Mouse (Mus musculus): ENCODE results near the gene Pafah1b1.

The Pafah1b1 gene

DNA sequence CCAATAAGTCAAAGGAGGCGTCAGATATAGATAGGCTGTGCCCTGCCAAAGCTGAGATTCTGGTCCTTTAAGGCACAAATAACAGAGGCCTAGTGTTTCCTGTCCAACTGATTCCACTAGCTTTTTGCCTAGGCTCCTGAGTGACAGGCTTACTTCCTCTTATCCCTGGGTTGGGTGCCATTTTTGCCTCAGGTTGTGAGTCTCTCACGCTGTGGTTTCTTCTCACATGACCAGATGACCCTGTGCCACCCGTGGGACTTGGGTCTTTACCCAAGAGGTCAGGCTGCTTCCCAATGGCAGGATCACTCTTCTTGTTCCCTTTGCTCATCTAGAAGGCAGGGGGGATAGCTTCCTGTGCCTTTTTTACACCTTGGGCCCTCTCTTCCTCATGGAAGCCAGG lies 60.2 kb downstream of the Pafah1b1 start:
- no peak for DNase-seq (ENCODE audit: low spot score in 2 of 2)

DNA sequence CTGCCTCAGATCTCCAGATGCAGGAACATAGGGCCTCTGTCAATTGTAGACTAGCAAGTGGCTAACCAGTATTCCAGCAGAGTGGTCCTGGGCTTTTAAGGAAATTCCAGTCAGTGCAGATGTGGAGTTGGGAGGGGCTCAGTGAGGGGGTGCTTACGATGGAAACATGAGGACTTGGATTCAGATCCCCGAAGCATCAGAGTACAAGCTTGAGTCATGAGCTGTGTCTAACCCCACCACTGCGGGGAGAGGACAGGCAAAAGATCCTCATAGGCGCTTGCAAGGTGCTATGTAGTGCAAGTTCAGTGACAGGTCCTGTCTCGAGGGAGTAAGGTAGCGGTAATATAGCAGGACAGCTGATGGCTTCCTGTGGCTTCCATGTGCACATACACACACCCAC lies 62.2 kb downstream of the Pafah1b1 start:
- no peak for DNase-seq (ENCODE audit: low spot score in 2 of 2)

DNA sequence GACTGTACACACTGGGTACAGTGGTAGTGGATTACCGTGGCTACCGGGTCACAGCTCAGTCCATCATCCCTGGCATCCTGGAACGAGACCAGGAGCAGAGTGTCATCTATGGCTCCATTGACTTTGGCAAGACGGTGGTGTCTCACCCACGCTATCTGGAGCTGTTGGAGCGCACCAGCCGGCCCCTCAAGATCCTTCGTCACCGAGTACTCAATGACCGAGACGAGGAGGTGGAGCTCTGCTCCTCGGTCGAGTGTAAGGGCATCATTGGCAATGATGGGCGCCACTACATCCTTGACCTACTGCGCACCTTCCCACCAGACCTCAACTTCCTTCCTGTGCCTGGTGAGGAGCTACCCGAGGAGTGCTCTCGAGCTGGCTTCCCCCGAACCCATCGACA lies 62.8 kb downstream of the Pafah1b1 start:
- no peak for DNase-seq (ENCODE audit: low spot score in 2 of 2)

DNA sequence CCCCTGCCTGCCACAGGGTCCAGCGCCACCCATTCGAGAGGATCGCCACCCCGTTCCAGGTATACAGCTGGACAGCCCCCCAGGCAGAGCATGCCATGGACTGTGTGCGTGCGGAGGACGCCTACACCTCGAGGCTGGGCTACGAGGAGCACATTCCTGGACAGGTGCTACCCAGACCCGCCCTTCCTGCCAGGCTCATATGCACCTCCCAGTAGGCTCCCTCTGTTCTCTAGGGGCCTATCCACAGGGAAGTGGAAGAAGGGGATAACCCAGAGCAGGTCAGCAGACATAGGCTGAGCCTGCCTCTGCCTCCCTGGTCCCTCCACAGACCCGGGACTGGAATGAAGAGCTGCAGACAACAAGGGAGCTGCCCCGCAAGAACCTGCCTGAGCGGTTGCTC lies 64.1 kb downstream of the Pafah1b1 start:
- peak in 1 of 2 experiments; percentile 13 for DNase-seq (ENCODE audit: low spot score in 2 of 2)

DNA sequence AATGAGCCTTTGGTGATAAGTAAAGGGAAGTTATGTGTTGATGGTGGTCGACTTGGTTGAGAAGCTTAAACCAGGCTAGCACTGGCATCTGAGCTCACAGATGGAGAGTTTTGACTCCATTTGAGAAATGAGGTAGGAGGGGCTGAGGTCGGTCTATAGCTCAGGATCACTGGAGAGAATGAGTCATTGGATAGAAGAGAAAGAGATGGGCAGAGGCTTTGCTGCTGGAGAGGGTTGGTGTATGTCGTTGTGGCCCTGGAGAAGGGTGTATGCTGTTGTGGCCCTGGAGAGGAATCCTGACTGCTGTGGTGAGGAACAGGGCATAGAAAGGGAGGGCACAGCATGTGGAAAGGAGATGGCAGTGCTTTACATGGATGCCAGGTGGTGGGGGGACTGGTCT lies 68.5 kb downstream of the Pafah1b1 start:
- no peak for DNase-seq (ENCODE audit: low spot score in 2 of 2)

DNA sequence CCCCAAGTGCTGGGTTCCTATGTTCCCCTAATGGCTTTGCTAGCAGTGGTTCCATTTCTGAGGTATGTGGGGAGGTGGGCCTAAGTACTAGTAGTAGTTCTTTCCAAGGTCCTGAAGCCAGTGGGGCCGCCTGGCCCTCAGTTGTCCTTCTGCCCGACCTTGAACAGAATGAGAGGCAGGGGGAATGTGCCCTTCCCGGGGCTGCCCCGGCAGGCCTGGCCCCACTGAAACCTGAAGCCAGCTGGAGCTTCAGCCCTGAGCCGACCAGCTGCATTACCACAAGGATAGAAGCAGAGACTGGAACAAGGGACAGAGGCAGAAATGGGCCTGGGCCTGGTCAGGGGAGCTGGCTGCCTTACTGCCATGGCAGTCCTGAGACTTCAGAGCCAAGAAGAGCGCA lies 71.1 kb downstream of the Pafah1b1 start:
- DNase-seq (ENCODE audit: low spot score in 2 of 2): no peak

DNA sequence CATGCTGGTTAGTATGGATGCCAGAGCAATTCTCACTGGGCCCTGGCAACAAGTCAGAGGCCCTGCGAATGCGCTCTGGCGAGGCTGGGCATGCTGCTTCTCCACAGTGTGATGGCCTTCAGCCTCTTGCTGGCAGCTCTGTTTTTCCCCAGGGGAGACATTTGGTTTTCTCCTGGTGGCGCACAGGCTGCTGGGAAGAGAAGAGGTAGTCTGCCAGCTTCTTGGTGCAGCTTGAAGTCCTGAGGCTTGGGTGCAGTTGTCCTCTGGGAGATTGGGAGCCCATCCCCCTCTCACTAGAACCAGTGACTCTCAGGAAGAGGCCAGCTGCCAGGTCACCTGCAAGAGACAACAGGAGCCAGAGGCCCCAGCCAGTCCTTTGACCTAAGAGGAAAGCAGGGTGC lies 71.7 kb downstream of the Pafah1b1 start:
- no peak for DNase-seq (ENCODE audit: low spot score in 2 of 2)

DNA sequence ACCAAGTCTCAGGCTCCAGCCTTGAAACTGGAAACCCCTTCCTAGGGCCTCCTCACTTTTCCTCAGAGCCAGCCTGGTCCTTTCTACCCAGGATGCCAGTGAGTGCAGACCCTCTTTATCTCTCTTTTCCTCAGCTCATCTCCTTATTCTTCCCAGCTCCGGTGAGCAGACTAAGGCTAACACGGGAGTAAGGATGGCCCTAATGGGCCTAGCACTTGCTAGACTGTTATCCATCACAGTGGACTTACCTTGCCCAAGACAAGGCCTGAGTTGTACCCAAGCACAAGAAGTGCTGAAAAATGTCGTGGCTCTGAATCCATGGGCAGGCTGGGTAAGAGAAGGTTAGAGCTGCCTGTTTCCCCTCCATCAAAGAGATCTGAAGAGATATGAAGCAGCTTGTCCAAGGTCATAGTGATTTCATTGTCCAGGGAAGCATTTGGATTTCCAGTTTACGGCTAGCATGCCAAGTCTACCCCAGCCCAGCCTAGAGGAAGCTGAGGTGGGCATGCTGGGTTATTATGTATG lies 73.8 kb downstream of the Pafah1b1 start:
- no peak for DNase-seq (ENCODE audit: low spot score in 2 of 2)

DNA sequence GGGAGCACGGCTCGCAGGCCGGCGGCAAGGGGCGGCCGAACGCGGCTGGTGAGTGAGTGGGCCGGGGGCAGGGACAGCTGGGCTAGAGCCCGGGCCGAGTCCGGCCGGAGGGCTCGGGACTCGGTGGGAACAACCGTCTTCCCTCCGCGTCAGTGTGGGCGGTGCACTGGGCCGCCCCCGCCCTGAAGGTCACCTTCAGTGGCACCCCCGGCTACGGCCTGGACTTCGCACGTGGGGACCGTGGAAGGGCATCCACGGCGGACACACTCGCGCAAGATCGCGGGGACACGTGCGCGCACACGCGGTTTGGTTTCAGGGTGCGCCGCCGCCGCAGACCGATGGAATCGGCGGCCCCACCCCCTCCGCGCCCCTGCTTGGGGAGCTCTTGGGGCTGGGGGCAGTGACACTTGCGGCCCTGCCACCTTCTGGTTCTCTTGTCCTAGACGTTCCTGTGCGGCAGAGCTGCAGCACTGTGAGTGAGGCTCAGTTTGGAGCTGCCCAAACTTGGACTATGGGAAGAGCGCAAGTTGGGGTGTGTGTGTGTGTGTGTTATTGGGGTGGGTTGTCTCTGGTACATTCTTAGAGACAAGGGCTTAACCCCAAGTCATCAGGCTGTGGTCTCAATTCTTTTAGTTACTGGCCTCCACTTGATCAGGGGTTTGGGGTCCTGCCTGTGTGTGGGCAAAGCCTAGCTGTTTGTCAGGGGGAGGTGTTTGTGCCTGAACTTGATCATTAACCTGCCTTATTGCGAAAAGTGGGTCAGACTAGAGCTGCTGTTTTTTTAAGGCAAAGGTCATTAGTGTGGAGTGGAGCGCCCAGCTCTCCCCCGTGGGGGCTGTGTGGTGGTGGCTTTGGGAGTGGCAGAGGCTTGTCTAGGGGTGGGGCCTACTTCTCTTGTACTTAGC lies 74.6 kb downstream of the Pafah1b1 start:
- DNase-seq (ENCODE audit: low spot score in 2 of 2): no peak

DNA sequence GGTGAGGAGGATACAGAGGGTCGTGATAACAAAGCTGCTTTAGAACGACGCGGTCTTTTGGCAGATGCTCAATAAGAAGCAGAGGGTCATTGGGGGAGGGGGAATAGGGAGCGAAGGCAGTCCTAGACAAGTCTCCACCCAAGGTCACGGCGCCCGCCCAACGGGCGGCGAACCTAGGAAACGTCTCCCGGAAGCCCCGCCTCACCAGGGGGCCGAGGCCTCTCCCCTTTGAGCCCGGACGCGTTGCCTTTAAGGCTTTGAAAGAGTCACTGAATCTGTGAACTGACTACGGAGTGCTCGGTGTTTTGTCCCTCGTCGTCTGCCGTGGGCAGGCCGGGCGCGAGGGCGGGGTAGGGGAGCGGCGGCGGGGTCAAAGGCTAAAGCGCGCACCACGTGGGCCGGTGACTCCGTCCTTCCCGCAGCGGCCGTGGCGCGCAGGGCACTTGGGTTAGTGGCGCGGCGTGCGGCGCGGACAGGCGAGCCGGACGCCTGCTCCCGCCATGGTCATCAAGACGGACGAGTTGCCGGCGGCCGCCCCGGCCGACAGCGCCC lies 75.3 kb downstream of the Pafah1b1 start, which contains the start of gene Cluh:
TSS of gene Cluh (plus strand) at position 401 of the 552 bp plus-strand sequence.
- peak; percentile 94 to 97 for DNase-seq (ENCODE audit: low spot score in 2 of 2)

DNA sequence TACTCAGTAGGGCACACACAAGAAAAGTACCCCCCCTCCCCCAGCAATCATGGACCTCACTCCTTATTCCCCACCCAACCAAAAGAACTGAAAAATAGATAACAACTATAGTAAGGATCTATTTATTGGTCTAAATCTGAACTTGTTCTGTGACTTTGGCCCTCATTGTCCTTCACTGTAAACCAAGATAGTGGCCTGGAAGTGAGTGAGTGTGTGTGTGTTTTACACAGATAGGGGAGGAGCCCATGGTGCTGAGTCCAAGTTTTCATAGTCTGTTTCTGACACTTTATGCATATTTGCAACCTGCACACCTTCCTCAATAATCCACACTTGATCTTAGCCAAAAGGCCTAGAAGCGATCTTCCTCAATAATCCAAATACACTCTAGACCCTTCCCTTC lies 75.8 kb downstream of the Pafah1b1 start:
- DNase-seq (ENCODE audit: low spot score in 2 of 2): no peak

DNA sequence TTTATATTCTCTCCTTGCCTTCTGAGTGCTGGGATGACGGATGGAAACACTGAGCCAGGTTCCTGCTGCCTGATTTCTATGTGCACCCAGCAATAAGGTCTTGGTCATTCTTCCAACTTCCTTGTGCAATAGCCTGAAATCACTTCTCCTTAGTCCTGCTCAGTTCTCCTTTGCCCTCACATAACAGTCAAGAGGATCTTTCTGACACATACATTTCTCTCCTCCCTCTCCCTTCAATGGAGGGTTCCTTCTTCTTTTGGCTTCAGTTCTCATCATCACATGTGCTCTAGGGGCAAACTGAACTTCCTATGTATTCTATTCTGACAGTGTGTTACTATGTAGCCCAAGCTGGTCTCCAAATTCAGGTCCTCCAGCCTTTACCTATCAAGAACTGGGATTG lies 76.5 kb downstream of the Pafah1b1 start:
- no peak for DNase-seq (ENCODE audit: low spot score in 2 of 2)

DNA sequence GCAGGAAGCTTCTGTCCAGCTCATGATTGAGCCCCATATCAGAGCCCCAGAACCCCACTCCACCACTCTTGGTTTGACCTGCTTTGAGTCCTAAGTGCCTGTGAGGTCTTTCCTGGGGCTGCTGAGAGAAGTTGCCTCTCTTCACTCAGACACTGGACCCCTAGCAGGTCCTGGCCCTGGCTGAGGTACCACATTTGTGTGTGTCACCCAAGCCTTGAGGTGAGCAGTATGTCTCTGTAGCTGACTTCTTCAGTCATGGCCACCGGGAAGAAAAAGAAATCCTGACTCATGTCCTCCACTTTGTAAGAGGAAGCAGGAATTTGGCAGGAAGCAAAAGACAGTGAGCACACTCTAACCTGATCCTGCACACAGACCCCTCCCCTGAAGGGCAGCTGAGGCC lies 84.8 kb downstream of the Pafah1b1 start:
- DNase-seq (ENCODE audit: low spot score in 2 of 2): no peak

DNA sequence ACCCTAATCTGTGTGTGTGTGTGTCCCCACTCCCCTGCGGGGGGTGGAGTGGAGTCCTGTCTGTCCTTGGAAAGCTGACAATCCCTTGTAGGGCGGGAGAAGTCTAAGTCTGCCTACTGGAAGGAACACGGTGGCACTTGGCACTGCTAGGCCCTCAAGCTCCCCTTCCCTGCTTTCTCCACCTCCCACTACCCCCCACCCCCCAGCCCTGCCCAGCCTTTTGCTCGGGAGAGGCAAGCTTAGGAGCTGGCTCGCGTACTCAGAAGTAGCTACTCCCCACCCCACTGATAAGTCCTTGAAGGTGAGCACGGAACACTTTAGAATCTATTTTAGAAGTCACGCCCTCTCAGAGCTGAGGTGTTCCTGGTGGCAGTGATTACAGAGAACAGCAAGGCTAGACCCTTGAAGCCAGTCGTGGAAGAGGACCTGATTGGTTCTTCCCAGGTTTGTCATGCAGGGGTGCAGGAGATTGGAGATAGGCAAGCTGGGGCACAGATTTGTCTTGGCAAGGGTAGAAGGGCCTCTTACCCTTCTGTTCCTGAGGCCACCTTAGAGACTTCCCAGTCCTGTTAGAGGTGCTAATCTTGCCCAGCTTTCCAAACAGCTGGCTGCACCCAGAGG lies 85.6 kb downstream of the Pafah1b1 start:
- DNase-seq (ENCODE audit: low spot score in 2 of 2): no peak

DNA sequence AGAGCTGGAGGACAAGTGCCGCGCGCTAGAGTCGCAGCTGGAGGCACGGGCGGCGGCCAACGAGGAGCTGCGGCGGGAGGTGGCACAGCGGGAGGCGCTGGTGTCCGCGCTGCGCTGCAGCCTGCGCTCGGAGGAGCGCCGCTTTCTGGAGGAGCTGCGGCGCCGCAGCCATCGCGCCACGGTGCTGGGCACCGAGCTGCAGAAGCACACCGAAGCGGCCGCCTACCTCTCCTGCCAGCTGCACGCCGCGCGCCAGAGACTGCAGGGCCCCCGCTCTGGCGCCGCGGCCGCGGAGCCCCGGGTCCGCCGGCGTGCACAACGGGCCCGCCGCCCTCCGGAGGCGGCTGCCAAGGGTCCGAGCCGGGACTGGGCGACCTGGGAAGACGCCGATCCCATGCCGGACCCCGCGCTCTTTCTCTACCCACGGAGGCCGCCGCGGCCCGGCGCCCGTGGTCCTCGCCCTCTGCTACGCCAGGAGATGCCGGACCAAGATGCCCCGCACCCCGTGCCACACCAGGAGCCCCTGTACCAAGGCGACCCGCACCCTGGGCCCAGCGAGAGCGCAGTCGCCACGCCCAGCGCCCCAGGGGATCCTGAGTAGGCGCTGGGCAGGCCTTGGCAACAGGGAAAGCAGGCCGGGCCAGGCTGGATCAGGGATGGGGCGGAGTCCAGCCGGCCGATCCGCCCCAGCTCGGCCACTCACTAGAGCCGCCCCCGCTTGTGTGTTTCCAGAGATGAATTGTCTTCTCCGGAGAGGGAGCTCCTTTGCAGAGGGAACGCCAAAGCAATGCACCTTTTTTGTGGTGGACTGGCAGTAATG lies 86.3 kb downstream of the Pafah1b1 start:
- peak; percentile 42 to 70 for DNase-seq (ENCODE audit: low spot score in 2 of 2)

DNA sequence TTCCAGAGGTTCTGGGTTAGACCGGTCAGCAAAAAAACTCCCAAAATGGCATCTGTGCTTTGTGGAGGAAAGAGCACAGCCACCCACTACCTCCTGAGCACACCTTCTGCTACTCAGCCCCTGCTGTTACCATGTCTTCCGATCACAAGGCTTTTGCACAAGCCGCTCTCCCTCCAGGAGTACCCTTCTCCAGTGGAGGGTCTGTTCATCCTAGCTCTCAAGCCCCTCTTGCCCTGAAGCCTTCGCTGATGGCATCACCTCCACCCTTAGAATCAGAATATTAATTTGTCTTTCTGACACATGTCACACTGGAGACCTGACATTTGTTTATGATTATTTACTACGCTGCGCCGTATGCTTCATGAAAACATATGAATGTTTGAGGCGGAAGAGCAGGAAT lies 87.0 kb downstream of the Pafah1b1 start:
- no peak for DNase-seq (ENCODE audit: low spot score in 2 of 2)

DNA sequence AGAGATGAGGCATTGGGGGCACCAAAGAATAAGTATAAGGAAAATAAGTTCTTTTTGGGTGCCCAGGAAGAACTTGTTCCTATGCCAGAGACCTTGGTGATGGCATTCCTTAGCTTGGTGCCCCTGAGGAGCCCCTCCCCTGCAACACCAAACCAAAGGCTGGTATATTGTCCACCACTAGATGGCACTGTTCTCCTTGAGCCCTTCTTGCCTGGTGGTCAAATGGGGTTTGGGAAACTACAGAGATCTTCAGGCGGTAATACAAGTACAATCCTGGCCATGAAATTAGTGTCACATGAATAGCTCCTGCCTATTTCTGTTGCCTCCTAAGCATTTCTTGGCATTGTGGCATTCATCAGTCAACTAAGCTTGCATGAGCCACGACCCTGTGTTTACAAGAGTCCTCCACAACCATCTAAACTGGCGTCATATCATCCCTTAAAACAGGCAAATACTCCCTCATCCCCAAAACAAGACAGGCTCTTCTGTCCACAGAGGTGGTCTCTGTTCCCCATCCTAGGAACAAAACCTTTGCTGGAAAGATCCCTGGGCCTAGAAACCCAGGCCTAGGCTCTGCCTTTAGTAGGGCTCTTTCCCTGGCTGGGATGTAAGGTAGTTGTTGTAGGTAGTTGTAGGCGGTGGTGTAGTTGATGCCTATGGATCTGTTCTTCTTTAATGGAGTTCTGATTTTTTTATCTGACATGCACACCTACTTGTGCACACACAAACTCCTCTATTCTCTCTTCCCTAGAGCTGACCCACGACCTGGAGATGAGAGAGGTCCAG lies 89.8 kb downstream of the Pafah1b1 start:
- DNase-seq (ENCODE audit: low spot score in 2 of 2): peak in 1 of 2 experiments; percentile 72

DNA sequence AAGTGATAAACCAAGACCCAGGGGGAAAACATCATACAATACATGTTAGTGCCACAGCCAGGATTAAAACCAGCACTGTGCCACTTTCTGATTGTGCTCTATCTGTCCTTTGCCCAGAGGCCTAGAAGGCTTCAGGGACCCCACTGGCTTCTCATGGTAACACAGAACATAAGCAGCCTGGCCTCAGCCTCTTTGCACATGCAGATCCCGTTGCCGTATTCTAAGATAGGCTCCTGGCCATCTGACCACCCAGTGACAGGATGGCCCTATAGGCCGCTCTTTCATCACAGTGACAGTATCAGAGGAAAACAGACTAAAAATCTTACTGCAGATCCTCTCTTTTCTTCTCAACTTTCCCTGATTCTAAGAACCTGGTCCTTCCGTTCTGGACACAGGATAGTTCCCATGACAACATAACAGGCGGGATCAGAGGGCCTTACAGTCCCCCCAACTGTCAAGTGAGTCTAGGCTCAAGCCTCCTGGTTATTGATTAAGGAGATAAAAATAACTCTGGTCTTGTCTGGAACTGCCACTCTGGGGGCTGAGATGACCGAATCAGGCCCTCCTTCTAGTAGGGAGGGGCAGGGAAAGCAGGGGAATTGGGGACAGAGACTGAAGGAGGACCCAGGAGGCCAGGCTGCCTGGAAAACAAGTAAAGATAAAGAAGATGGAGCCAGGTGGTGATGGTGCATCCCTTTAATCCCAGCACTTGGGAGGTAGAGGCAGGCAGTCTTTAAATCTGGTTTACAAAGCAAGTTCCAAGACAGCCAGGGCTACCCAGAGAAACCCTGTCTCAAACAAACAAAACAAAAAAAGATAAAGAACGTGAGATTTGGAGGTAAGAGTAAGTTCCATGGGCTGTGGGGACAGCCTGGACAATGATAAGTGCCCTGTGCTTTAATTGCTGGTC lies 92.3 kb downstream of the Pafah1b1 start:
- no peak for DNase-seq (ENCODE audit: low spot score in 2 of 2)

DNA sequence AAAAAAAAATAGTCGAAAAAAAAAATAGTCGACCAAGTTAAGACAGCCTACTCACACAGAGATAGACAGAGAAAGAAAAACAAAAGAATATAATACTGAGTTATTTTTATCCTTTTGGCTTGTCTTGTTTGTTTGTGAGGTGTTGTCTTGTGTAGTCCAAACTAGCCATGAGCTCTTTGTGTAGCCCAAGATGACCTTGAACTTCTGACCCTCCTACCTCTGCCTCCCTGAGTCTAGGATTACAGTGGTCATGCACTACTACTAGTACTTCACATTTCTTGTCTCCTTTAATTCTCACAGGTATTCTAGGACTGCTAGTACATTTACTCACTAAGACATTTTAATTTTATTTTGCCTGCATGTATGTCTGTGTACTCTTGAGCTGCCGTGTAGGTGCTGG lies 97.0 kb downstream of the Pafah1b1 start:
- DNase-seq (ENCODE audit: low spot score in 2 of 2): no peak

DNA sequence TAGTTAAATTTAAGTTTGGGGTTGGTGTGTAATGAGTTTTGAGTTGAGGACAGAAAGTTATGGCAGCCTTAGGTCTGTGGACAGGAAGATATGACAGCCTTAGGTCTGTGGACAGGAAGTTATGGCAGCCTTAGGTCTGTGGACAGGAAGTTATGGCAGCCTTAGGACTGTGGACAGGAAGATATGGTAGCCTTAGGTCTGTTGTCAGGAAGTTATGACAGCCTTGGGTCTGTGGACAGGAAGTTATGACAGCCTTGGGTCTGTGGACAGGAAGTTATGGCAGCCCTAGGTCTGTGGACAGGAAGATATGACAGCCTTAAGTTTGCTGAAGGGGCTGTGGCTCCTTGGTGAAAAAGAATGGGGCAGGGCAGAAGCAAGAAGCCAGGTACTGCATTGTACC lies 99.1 kb downstream of the Pafah1b1 start:
- no peak for DNase-seq (ENCODE audit: low spot score in 2 of 2)

Data from cerebellum, postnatal 4 days (tissue).